Mouse (Mus musculus) midbrain, embryonic 16.5 days (tissue): ENCODE results near the gene Zfp507. TPM values are rescaled to one million over a fixed set of nuclear protein-coding genes. Genes with fewer than 3 reads are reported as not detected.
A peak's percentile ranks its signal among the peaks of the same experiment; 100 is the strongest.

Experiments used
- ATAC-seq: fragments of 200-750 bp; cut with Nextera tagmentation; 2 replicates; pipeline ENCODE4 v1.8.0; 2017; ENCODE audit warnings: moderate TSS enrichment
- H3K27ac ChIP-seq: fragments of 300-500 bp; sonication (generic); 2 replicates; pipeline ENCODE4 v1.5.1; 2014; ENCODE audit warnings: mild to moderate bottlenecking, low read length, mixed read lengths
- H3K27me3 ChIP-seq: fragments of 300-500 bp; sonication (generic); 2 replicates; pipeline ENCODE4 v1.6.1; 2014; ENCODE audit warnings: low read depth, low read length, mixed read lengths; ENCODE audit not compliant: control insufficient read depth, insufficient read depth
- H3K36me3 ChIP-seq: fragments of 300-500 bp; sonication (generic); 2 replicates; pipeline ENCODE4 v1.6.1; 2014; ENCODE audit warnings: mild to moderate bottlenecking, low read length, moderate library complexity, mixed read lengths; ENCODE audit not compliant: control insufficient read depth, insufficient read depth
- H3K4me1 ChIP-seq: fragments of 300-500 bp; sonication (generic); 2 replicates; pipeline ENCODE4 v1.6.1; 2014; ENCODE audit warnings: mild to moderate bottlenecking, low read length, mixed read lengths; ENCODE audit not compliant: control insufficient read depth, insufficient read depth
- H3K4me2 ChIP-seq: fragments of 300-500 bp; sonication (generic); 2 replicates; pipeline ENCODE4 v1.6.1; 2014; ENCODE audit warnings: mild to moderate bottlenecking, low read length, mixed read lengths
- H3K4me3 ChIP-seq: fragments of 300-500 bp; sonication (generic); 2 replicates; pipeline ENCODE4 v1.5.1; 2014; ENCODE audit warnings: low read depth, mild to moderate bottlenecking, low read length, moderate library complexity, mixed read lengths
- H3K9ac ChIP-seq: fragments of 300-500 bp; sonication (generic); 2 replicates; pipeline ENCODE4 v1.6.1; 2014; ENCODE audit warnings: low read depth, low read length, mixed read lengths
- H3K9me3 ChIP-seq: fragments of 300-500 bp; sonication (generic); replicated peaks from 2 replicates; pipeline ENCODE4 v1.6.1; 2014; ENCODE audit warnings: mild to moderate bottlenecking, low read length, mixed read lengths; ENCODE audit not compliant: control insufficient read depth, poor library complexity, severe bottlenecking
- WGBS: fragments of 180-500 bp; shearing (Covaris S2); extraction: QIAGEN DNeasy Blood & Tissue Kit; methylation state at CpG from one replicate; pipeline ENCODE4 v1.1.7; 2014; 5-methylcytosine and 5-hydroxymethylcytosine counted together
- polyA plus RNA-seq: library from polyadenylated mRNA; unstranded; fragments of >200 nt; fragmentation: Nextera tagmentation; extraction: Ambion mirVana; gene quantifications from 2 replicates; pipeline ENCODE4 v1.2.1, GENCODE M21; 2015

The Zfp507 gene
- polyA plus RNA-seq, 1 experiment from 2014 or later, result 11.3 TPM

- H3K27me3 ChIP-seq, result no peaks in the 10 kb centered on the region
- no peaks in the 10 kb centered on the region for H3K36me3 ChIP-seq
- H3K4me3 ChIP-seq, result no peak overlapping the region
- ATAC-seq, result no peak
- H3K27ac ChIP-seq, result no peak overlapping the region
- no peak overlapping the region for H3K9ac ChIP-seq
- no peaks in the 10 kb centered on the region for H3K9me3 ChIP-seq
- H3K4me1 ChIP-seq, result peaks cover 2% of the 10 kb centered on the region; the same call in 1 of the 2 replicates
- no peak overlapping the region for H3K4me2 ChIP-seq
- 90% methylated on average over 11 of the region's 11 CpGs for WGBS
Measured at GRCm38 (mm10) chr7:35764461-35764860, 38.3 kb downstream of the Zfp507 start.

DNA sequence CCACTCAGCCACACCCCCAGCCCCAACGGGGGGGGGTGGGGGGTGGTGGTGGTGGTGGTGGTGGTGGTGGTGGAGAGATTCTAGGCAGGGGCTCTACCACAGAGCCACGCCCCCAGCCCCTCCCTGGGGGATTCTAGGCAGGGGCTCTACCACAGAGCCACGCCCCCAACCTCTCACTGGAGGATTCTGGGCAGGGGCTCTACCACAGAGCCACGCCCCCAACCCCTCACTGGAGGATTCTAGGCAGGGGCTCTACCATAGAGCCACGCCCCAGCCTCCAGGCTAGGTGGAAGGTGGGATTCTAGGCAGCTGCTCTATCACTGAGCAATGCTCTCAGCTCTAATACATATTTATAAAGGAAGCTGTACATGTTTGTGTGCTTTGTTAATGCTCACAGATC is 41.0 kb downstream of the Zfp507 start:
- Histone ChIP-seq H3K9ac (no peak overlapping the region), H3K27ac (0 out of 2 replicates have a peak overlapping the region, but pooled peaks have one; percentile 42), H3K4me1 (peaks cover 2% of the 10 kb centered on the region; the same call in 1 of the 2 replicates), H3K9me3 (no peaks in the 10 kb centered on the region), H3K27me3 (no peaks in the 10 kb centered on the region), H3K36me3 (no peaks in the 10 kb centered on the region), H3K4me2 (no peak overlapping the region), H3K4me3 (no peak overlapping the region)
- ATAC-seq, result no peak
- WGBS, result 70% methylated on average over 5 of the region's 5 CpGs

GRCm38 (mm10) chr7:35759602-35760001 is 43.2 kb downstream of the Zfp507 start:
- no peaks in the 10 kb centered on the region for H3K27me3 ChIP-seq
- 26% methylated on average over 2 of the region's 2 CpGs for WGBS
- H3K4me1 ChIP-seq, result peaks cover 5% of the 10 kb centered on the region
- H3K4me2 ChIP-seq, result no peak overlapping the region
- H3K9me3 ChIP-seq, result no peaks in the 10 kb centered on the region
- no peak overlapping the region for H3K4me3 ChIP-seq
- H3K9ac ChIP-seq, result no peak overlapping the region
- no peaks in the 10 kb centered on the region for H3K36me3 ChIP-seq
- ATAC-seq, result no peak
- H3K27ac ChIP-seq, result no peak overlapping the region

DNA sequence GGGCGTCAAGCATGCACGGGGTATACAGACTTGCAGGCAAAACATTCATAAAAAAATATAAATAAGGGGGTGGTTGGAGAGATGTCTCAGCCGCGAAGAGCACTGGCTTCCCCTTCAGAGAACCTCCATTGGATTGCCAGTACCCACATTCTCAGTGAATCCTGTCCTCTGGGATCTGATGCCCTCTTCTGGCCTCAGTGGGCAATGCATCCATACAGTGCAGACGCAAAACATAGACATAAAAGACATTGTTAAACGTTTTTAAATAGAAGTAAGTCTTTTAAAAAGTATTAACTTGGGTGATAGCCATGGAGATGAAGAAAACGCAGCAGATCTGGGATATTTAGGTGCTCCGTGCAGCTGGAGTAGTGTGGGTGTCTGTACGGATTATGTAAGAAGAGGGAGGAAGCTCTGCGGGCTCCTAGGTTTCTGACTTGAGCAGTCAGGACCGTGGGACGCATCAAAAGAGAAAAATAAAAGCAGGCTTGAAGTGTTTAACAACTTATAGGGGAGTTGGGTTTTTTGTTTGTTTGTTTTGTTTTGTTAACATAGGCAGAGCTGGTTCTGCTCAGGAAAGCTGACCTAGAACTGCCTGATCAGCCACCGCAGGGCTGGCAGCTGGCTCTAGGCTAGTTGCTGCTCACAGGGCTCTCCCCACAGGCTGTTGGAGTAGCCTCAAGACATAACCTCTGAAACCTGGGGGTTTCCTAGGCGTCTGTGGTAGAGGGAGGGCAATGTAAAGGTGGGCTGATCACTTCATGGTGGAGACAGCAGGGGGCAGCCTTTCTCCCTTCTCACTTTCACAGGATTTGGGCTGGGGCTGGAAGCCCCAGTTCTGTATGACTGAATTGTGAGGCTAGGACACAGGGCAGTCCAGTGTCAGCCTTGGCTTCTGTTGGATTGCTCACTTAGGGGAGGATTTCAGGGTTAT is 46.0 kb downstream of the Zfp507 start:
- H3K4me3 ChIP-seq, result no peak overlapping the region
- no peaks in the 10 kb centered on the region for H3K27me3 ChIP-seq
- no peak for ATAC-seq
- H3K27ac ChIP-seq, result no peak overlapping the region
- H3K4me2 ChIP-seq, result no peak overlapping the region
- 38% methylated on average over 14 of the region's 14 CpGs for WGBS
- no peaks in the 10 kb centered on the region for H3K36me3 ChIP-seq
- H3K9ac ChIP-seq, result no peak overlapping the region
- no peaks in the 10 kb centered on the region for H3K9me3 ChIP-seq
- peaks cover 9% of the 10 kb centered on the region for H3K4me1 ChIP-seq

DNA sequence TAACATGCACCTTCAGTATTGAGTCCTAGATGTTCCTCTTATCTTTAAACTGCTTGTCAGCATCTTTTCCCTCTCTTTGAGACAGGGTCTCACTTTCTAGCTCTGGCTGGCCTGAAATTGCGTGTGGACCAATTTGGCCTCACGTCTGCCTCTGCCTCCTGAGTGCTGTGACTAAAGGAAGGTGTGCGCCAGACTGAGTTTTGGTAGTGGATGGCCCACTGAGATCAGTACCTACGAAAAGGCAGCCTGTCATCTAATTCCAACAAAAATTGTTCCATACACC is 48.0 kb downstream of the Zfp507 start:
- H3K4me3 ChIP-seq, result peak overlapping the region; percentile 91
- 71% methylated on average over 4 of the region's 4 CpGs for WGBS
- H3K27me3 ChIP-seq, result no peaks in the 10 kb centered on the region
- no peaks in the 10 kb centered on the region for H3K9me3 ChIP-seq
- peak overlapping the region; percentile 85 for H3K9ac ChIP-seq
- H3K4me2 ChIP-seq, result peak overlapping the region; percentile 97
- H3K36me3 ChIP-seq, result no peaks in the 10 kb centered on the region
- no peak for ATAC-seq
- peak overlapping the region; percentile 80 for H3K27ac ChIP-seq
- H3K4me1 ChIP-seq, result peaks cover 9% of the 10 kb centered on the region

- Histone ChIP-seq H3K4me1 (peaks cover 9% of the 10 kb centered on the region), H3K4me2 (peak within 1 kb of the TSS; percentile 97), H3K27me3 (no peaks in the 10 kb centered on the region), H3K27ac (peak within 1 kb of the TSS; percentile 80), H3K9me3 (no peaks in the 10 kb centered on the region), H3K4me3 (peak within 1 kb of the TSS; percentile 91), H3K9ac (peak within 1 kb of the TSS; percentile 85), H3K36me3 (peaks cover 5% of the 10 kb centered on the region; the same call in 1 of the 2 replicates)
- ATAC-seq, result peak; percentile 98
- under 1% methylated on average over 57 of the region's 70 CpGs for WGBS
Measured at GRCm38 (mm10) chr7:35754033-35754885, 48.5 kb downstream of the Zfp507 start, which contains the start of gene Dpy19l3. Gene Dpy19l3 (minus strand): TSS chr7:35754454.

DNA sequence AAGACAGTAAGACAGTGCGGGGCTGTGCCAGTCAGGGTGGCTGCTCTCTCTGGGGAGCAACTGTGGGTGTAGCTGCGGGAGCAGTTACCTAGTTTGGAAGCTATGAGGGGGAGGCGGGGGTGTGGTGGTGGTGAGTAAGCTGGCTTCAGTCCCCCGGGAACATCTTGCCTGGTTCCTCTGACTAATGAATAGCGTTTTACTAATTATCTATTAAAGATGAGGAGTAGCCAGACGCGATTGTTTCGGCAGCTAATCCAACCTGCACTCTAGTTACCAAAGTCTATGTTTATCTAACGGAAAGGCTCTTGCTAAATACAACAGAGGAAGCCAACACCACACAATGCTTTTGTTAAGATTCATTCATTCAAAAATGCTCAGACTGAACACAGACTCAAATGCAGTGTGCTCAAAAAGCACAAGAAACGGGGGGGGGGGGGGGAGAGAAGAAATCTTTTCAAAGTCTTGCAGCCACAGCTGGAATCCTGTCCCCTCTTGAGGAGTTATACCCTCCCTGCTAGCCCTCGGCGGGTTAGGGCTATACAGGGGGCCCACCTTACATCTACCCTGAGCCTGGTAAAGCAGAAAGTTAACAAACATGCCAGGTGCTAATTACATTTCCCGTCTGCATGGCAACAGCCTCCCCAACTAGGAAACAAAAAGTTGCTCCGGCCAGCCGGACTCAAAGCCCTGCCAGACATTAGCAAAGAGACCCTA is 49.3 kb downstream of the Zfp507 start:
- Histone ChIP-seq H3K27me3 (no peaks in the 10 kb centered on the region), H3K27ac (no peak overlapping the region), H3K4me1 (peaks cover 9% of the 10 kb centered on the region), H3K9me3 (no peaks in the 10 kb centered on the region), H3K4me3 (peak overlapping the region; percentile 91), H3K36me3 (peaks cover 10% of the 10 kb centered on the region), H3K4me2 (peak overlapping the region; percentile 97), H3K9ac (peak overlapping the region; percentile 85)
- ATAC-seq, result peak; percentile 54
- WGBS, result under 1% methylated on average over 15 of the region's 15 CpGs

- Histone ChIP-seq H3K36me3 (peaks cover 14% of the 10 kb centered on the region), H3K4me2 (no peak overlapping the region), H3K27me3 (no peaks in the 10 kb centered on the region), H3K9me3 (no peaks in the 10 kb centered on the region), H3K27ac (no peak overlapping the region), H3K4me3 (no peak overlapping the region), H3K9ac (no peak overlapping the region), H3K4me1 (peaks cover 9% of the 10 kb centered on the region)
- WGBS, result 97% methylated on average over 9 of the region's 9 CpGs
- ATAC-seq, result no peak
Measured at GRCm38 (mm10) chr7:35750873-35751272, 51.9 kb downstream of the Zfp507 start.
